Mouse (Mus musculus) spleen, postnatal 14 days (tissue): Measurements from ENCODE around the gene Nr1d2.
"Not testable (repeated sequence)": the region's sequence is repeated elsewhere in the genome, so short reads cannot be mapped to it uniquely, and the experiment has no call there.

Experiments used
- DNase-seq, 2 experiments: peaks; one replicate each; pipeline ENCODE4 v3.0.0; 2021 to 2022; ENCODE audit warnings: low spot score in 2 of 2

The Nr1d2 gene

GRCm38 (mm10) chr14:18233076-18233475 lies 5.9 kb downstream of the Nr1d2 start:
- DNase-seq, result no peak

GRCm38 (mm10) chr14:18231866-18232265 lies 7.1 kb downstream of the Nr1d2 start:
- DNase-seq, result not testable (repeated sequence)

- not testable (repeated sequence) for DNase-seq
Measured at GRCm38 (mm10) chr14:18229751-18230150, 9.2 kb downstream of the Nr1d2 start.

GRCm38 (mm10) chr14:18226181-18226580 lies 12.7 kb downstream of the Nr1d2 start:
- not testable (repeated sequence) for DNase-seq

GRCm38 (mm10) chr14:18225431-18225830 lies 13.5 kb downstream of the Nr1d2 start:
- not testable (repeated sequence) for DNase-seq

GRCm38 (mm10) chr14:18221977-18222376 lies 16.9 kb downstream of the Nr1d2 start:
- DNase-seq, result no peak

- DNase-seq, result no peak
Measured at GRCm38 (mm10) chr14:18217158-18217557, 21.8 kb downstream of the Nr1d2 start.

GRCm38 (mm10) chr14:18216428-18216827 lies 22.5 kb downstream of the Nr1d2 start:
- DNase-seq, result no peak

GRCm38 (mm10) chr14:18210795-18211194 lies 28.1 kb downstream of the Nr1d2 start:
- no peak for DNase-seq

- not testable (repeated sequence) for DNase-seq
Measured at GRCm38 (mm10) chr14:18204315-18204714, 34.6 kb downstream of the Nr1d2 start.

- no peak for DNase-seq
Measured at GRCm38 (mm10) chr14:18201413-18201812, 37.5 kb downstream of the Nr1d2 start.

GRCm38 (mm10) chr14:18186883-18187417 lies 52.0 kb downstream of the Nr1d2 start:
- DNase-seq, result peak in 1 of 2 experiments; percentile 26

GRCm38 (mm10) chr14:18177531-18177930 lies 61.4 kb downstream of the Nr1d2 start:
- DNase-seq, result not testable (repeated sequence)

- no peak for DNase-seq
Measured at GRCm38 (mm10) chr14:18167597-18167996, 71.3 kb downstream of the Nr1d2 start.

- peak in 1 of 2 experiments; percentile 25 for DNase-seq
Measured at GRCm38 (mm10) chr14:18167041-18167440, 71.9 kb downstream of the Nr1d2 start.
